Mouse (Mus musculus) mouse trophoblast stem cell (cell line): ENCODE results near the gene Erc1.
"Not testable (repeated sequence)": the region's sequence is repeated elsewhere in the genome, so short reads cannot be mapped to it uniquely, and the experiment has no call there.

Experiments
- in situ Hi-C, 2 experiments: fragments of 300-500 bp; cut with MseI, MboI; formaldehyde crosslinking; loops; 2 replicates in 1 of 2; 3 replicates in 1 of 2; pipeline ENCODE4 v1.15.1; 2025

Erc1 gene

GRCm38 (mm10) chr6:119711649-119712305 lies 136.2 kb downstream of the Erc1 start:
- in situ Hi-C loops, result no loop called here

GRCm38 (mm10) chr6:119709552-119709951 lies 138.4 kb downstream of the Erc1 start:
- in situ Hi-C loops, result no loop called here

GRCm38 (mm10) chr6:119707911-119708310 lies 140.1 kb downstream of the Erc1 start:
- in situ Hi-C loops, result no loop called here

- in situ Hi-C loops, result no loop called here
Observed at GRCm38 (mm10) chr6:119704899-119705298, 143.1 kb downstream of the Erc1 start.

GRCm38 (mm10) chr6:119692754-119693153 lies 155.2 kb downstream of the Erc1 start:
- in situ Hi-C loops, result no loop called here

GRCm38 (mm10) chr6:119686470-119686869 lies 161.5 kb downstream of the Erc1 start:
- in situ Hi-C loops, result no loop called here

GRCm38 (mm10) chr6:119680746-119681145 lies 167.2 kb downstream of the Erc1 start:
- in situ Hi-C loops, result no loop called here

GRCm38 (mm10) chr6:119674811-119675209 lies 173.2 kb downstream of the Erc1 start:
- in situ Hi-C loops, result no loop called here

- in situ Hi-C loops, result no loop called here
Observed at GRCm38 (mm10) chr6:119674201-119674810, 173.7 kb downstream of the Erc1 start.

- in situ Hi-C loops, result no loop called here
Observed at GRCm38 (mm10) chr6:119669746-119670145, 178.2 kb downstream of the Erc1 start.

GRCm38 (mm10) chr6:119662936-119663335 lies 185.0 kb downstream of the Erc1 start:
- in situ Hi-C loops, result no loop called here

- in situ Hi-C loops, result no loop called here
Observed at GRCm38 (mm10) chr6:119661081-119661493, 186.9 kb downstream of the Erc1 start.

GRCm38 (mm10) chr6:119658441-119658840 lies 189.5 kb downstream of the Erc1 start:
- in situ Hi-C loops, result no loop called here

- in situ Hi-C loops, result no loop called here
Observed at GRCm38 (mm10) chr6:119657418-119658178, 190.4 kb downstream of the Erc1 start.

- in situ Hi-C loops, result not testable (repeated sequence)
Observed at GRCm38 (mm10) chr6:119654777-119655176, 193.2 kb downstream of the Erc1 start.

GRCm38 (mm10) chr6:119643880-119644460 lies 204.0 kb downstream of the Erc1 start:
- in situ Hi-C loops, result no loop called here

- in situ Hi-C loops, result no loop called here
Observed at GRCm38 (mm10) chr6:119643178-119643728, 204.7 kb downstream of the Erc1 start.

GRCm38 (mm10) chr6:119642718-119643117 lies 205.2 kb downstream of the Erc1 start:
- in situ Hi-C loops, result no loop called here

GRCm38 (mm10) chr6:119635629-119636028 lies 212.3 kb downstream of the Erc1 start:
- in situ Hi-C loops, result no loop called here

- in situ Hi-C loops, result no loop called here
Observed at GRCm38 (mm10) chr6:119630622-119631021, 217.3 kb downstream of the Erc1 start.

- in situ Hi-C loops, result no loop called here
Observed at GRCm38 (mm10) chr6:119601379-119601778, 246.6 kb downstream of the Erc1 start.

- in situ Hi-C loops, result no loop called here
Observed at GRCm38 (mm10) chr6:119595440-119595839, 252.5 kb downstream of the Erc1 start.
